Mouse (Mus musculus) C2C12 (cell line): ENCODE data around the gene Ilk. TPM values are rescaled to one million over a fixed set of nuclear protein-coding genes. Genes with fewer than 3 reads are reported as not detected.

Source experiments
- H3K27me3 ChIP-seq: one replicate; pipeline ENCODE4 v1.6.1; 2011; ENCODE audit not compliant: control insufficient read depth, insufficient read depth, insufficient read length
- H3K36me3 ChIP-seq: one replicate; pipeline ENCODE4 v1.6.1; 2011; ENCODE audit not compliant: control insufficient read depth, insufficient read depth
- H3K4me3 ChIP-seq: one replicate; pipeline ENCODE4 v1.5.1; 2011; ENCODE audit warnings: mild to moderate bottlenecking, control low read depth; ENCODE audit not compliant: poor library complexity, insufficient read depth, severe bottlenecking
- H3K79me2 ChIP-seq: one replicate; pipeline ENCODE4 v1.6.1; 2011; ENCODE audit not compliant: control insufficient read depth, insufficient read depth
- H3K79me3 ChIP-seq: one replicate; pipeline ENCODE4 v1.6.1; 2011; ENCODE audit warnings: low read depth, control low read depth
- H3ac ChIP-seq: one replicate; pipeline ENCODE3; 2011; ENCODE audit warnings: low read depth; ENCODE audit not compliant: control insufficient read depth, insufficient read length
- CEBPB ChIP-seq: IDR thresholded peaks from one replicate; pipeline ENCODE4 v1.6.1; 2011; ENCODE audit warnings: low read depth, mild to moderate bottlenecking, control low read depth, moderate library complexity
- CTCF ChIP-seq: IDR thresholded peaks from one replicate; pipeline ENCODE4 v1.5.1; 2011; ENCODE audit not compliant: control insufficient read depth, insufficient read depth, insufficient read length
- FOSL1 ChIP-seq: IDR thresholded peaks from one replicate; pipeline ENCODE4 v1.8.0; 2011; ENCODE audit warnings: mild to moderate bottlenecking, low read length; ENCODE audit not compliant: poor library complexity, insufficient read depth, severe bottlenecking
- MAX ChIP-seq: IDR thresholded peaks from one replicate; pipeline ENCODE4 v1.6.1; 2011; ENCODE audit warnings: mild to moderate bottlenecking, control low read depth
- MYOD1 ChIP-seq: IDR thresholded peaks from one replicate; pipeline ENCODE4 v1.6.1; 2011; ENCODE audit warnings: low read depth; ENCODE audit not compliant: control insufficient read depth, insufficient read length
- MYOG ChIP-seq: IDR thresholded peaks from one replicate; pipeline ENCODE4 v1.6.1; 2011; ENCODE audit not compliant: control insufficient read depth, insufficient read length; ENCODE audit errors: extremely low read depth
- USF1 ChIP-seq: IDR thresholded peaks from one replicate; pipeline ENCODE4 v1.6.1; 2011; ENCODE audit warnings: low read depth, mild to moderate bottlenecking, control low read depth, moderate library complexity
- polyA plus RNA-seq: library from polyadenylated mRNA; unstranded; fragments of >200 nt; fragmentation: generic; extraction: Trizol; gene quantifications from one replicate; pipeline ENCODE4 v1.2.1, GENCODE M21; 2012; ENCODE audit warnings: missing spikeins

The Ilk gene
- polyA plus RNA-seq, 1 experiment, result 375 TPM

- H3K36me3 ChIP-seq, result no peaks in the 10 kb centered on the region
- H3ac ChIP-seq, result no peak overlapping the region
- no peaks in the 10 kb centered on the region for H3K79me3 ChIP-seq
- peaks cover 3% of the 10 kb centered on the region for H3K27me3 ChIP-seq
- H3K4me3 ChIP-seq, result no peak overlapping the region
- H3K79me2 ChIP-seq, result no peaks in the 10 kb centered on the region
- TF ChIP-seq MYOG, result no peak
- no peak for TF ChIP-seq USF1
- no peak for TF ChIP-seq CEBPB
- TF ChIP-seq CTCF, result no peak
- TF ChIP-seq MYOD1, result no peak
- no peak for TF ChIP-seq FOSL1
- no peak for TF ChIP-seq MAX
These were observed 21.0 kb upstream of the Ilk start for GRCm38 (mm10) chr7:105715366-105715765.

DNA sequence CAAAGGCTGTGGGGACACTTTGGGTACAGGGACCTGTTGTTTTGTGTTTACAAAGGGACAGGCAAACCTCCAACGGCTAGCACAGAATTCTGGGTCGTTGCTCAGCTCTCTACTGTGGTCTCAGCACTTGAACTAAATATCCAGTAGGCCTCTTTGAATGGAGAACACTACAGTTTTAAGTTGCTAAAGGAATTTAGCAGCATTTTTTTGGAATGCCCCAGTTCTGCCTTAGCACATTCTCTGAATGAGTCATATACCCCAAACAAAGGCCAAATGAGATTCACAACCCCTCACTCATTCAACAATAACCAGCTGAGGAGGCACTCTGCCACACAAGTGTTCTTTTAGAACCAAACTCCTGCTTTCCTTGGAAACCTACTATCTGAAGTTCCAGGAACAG lies 14.5 kb upstream of the Ilk start:
- Histone ChIP-seq H3K27me3 (no peaks in the 10 kb centered on the region), H3ac (no peak overlapping the region), H3K79me2 (no peaks in the 10 kb centered on the region), H3K4me3 (no peak overlapping the region), H3K79me3 (no peaks in the 10 kb centered on the region), H3K36me3 (peaks cover 7% of the 10 kb centered on the region)
- TF ChIP-seq USF1, result no peak
- TF ChIP-seq CEBPB, result no peak
- TF ChIP-seq CTCF, result no peak
- no peak for TF ChIP-seq MYOD1
- no peak for TF ChIP-seq FOSL1

DNA sequence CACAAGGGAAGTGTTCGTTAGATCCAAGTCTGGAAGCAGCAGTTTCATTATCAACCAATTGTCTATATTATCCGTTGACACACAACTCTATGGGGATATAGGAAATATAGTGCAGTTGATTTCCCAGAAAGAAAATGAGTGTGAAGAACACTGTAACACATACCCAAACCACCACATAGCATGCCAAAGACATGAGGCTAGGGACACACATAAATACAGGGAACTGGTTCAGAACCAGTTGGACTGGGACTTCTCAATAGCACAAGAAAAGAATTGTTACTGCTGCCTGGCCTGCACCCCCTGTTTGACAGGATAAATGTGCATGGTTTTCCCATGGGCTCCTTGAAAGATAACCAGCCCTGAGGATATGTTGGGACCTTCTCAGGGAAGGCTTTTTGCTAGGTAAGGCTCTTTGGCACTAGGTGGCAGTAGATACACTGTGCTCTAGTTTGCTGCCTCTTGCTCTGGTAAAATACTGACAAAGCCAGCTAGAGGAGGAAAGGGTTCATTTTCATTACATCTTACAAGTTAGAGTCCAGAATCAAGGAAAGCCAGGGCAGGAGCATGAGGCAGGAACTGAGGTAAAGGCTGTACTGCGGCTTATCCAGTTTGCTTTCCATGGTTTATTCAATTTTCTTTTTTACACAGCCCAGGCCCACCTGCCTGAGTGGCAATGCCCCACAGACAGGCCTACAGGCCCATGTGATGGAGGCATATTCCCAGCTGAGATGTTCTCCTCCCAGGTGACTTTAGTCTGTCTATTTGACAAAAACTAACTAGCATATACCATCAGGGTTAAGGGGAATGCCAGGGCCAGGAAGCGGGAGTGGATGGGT lies 10.0 kb upstream of the Ilk start:
- H3K79me3 ChIP-seq, result no peaks in the 10 kb centered on the region
- H3K36me3 ChIP-seq, result peaks cover 34% of the 10 kb centered on the region

DNA sequence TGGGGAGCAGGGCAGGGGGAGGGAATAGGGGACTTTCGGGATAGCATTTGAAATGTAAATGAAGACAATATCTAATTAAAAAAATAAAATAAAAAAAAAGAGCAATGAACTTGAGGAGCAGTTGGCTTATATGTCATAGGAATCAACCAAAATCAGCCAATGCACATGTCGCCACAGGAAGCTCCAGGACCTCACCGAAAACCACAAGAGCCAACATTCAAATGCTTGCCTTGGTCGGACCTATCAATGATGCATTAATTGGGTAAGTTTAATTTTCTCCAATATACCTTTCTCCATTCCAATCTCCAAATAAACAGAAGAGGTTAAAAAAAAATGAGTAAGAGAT lies 9.4 kb upstream of the Ilk start:
- peaks cover 39% of the 10 kb centered on the region for H3K36me3 ChIP-seq
- TF ChIP-seq MAX (no peak), CTCF (no peak), FOSL1 (no peak), USF1 (no peak), CEBPB (no peak), MYOD1 (no peak), MYOG (no peak)
- no peaks in the 10 kb centered on the region for H3K79me3 ChIP-seq
- peaks cover 8% of the 10 kb centered on the region for H3K79me2 ChIP-seq
- H3K4me3 ChIP-seq, result no peak overlapping the region
- H3ac ChIP-seq, result no peak overlapping the region
- no peaks in the 10 kb centered on the region for H3K27me3 ChIP-seq

More for the DNA sequence above, 10.0 kb upstream of the Ilk start:
- Histone ChIP-seq H3K27me3 (no peaks in the 10 kb centered on the region), H3K4me3 (no peak overlapping the region), H3ac (no peak overlapping the region), H3K79me2 (peaks cover 2% of the 10 kb centered on the region)
- TF ChIP-seq MAX (no peak), CTCF (peak; percentile 41)

GRCm38 (mm10) chr7:105728701-105729428 lies 7.5 kb upstream of the Ilk start:
- peaks cover 2% of the 10 kb centered on the region for H3K79me3 ChIP-seq
- H3K27me3 ChIP-seq, result no peaks in the 10 kb centered on the region
- TF ChIP-seq CTCF, result no peak
- TF ChIP-seq MYOG, result no peak
- TF ChIP-seq CEBPB, result no peak
- TF ChIP-seq USF1, result no peak
- TF ChIP-seq MYOD1, result no peak
- TF ChIP-seq FOSL1, result no peak
- TF ChIP-seq MAX, result no peak
- peaks cover 27% of the 10 kb centered on the region for H3K79me2 ChIP-seq
- H3K36me3 ChIP-seq, result peaks cover 59% of the 10 kb centered on the region
- no peak overlapping the region for H3ac ChIP-seq
- no peak overlapping the region for H3K4me3 ChIP-seq
